Mouse (Mus musculus) CH12.LX (cell line): Measurements from ENCODE around the gene Zfp523. TPM values are rescaled to one million over a fixed set of nuclear protein-coding genes. Genes with fewer than 3 reads are reported as not detected.
A peak's percentile ranks its signal among the peaks of the same experiment; 100 is the strongest.

ENCODE experiments used
- DNase-seq: peaks from one replicate; pipeline ENCODE4 v3.0.0-alpha.2; 2013; ENCODE audit errors: extremely low read depth
- H3K27ac ChIP-seq: 2 replicates; pipeline ENCODE4 v1.5.1; 2012; ENCODE audit warnings: low read depth, mild to moderate bottlenecking, control low read depth, moderate library complexity; ENCODE audit not compliant: insufficient read depth
- H3K27me3 ChIP-seq: replicated peaks from 2 replicates; pipeline ENCODE3; 2012; ENCODE audit warnings: inconsistent platforms
- H3K36me3 ChIP-seq, 2 experiments: replicated peaks in 1 of 2; 2 replicates each; pipeline versions ENCODE3 to v1.6.1; 2012; ENCODE audit warnings: inconsistent platforms in 1 of 2, low read length in 1 of 2, mild to moderate bottlenecking in 1 of 2, mixed read lengths in 1 of 2, moderate library complexity in 1 of 2; ENCODE audit not compliant: control insufficient read depth in 1 of 2, insufficient read depth in 1 of 2
- H3K4me1 ChIP-seq, 2 experiments: 2 replicates each; pipeline ENCODE4 v1.6.1; 2012; ENCODE audit warnings: inconsistent platforms in 1 of 2, moderate library complexity in 1 of 2; ENCODE audit not compliant: insufficient read depth in 2 of 2, control insufficient read depth in 1 of 2
- H3K4me2 ChIP-seq: 2 replicates; pipeline ENCODE4 v1.6.1; 2012; ENCODE audit warnings: low read depth, mild to moderate bottlenecking, control low read depth; ENCODE audit not compliant: poor library complexity, insufficient read depth, severe bottlenecking
- H3K4me3 ChIP-seq, 3 experiments: fragments of 150-350 bp in 1 of 3; sonication (generic) in 1 of 3; replicated peaks in 1 of 3; 2 replicates each; pipeline versions ENCODE3 to v1.5.1; 2011 to 2012; ENCODE audit warnings: low read depth in 2 of 3, low read length in 2 of 3, mild to moderate bottlenecking in 2 of 3, moderate library complexity in 2 of 3, control low read depth in 1 of 3, improper control_type of control experiment in 1 of 3, inconsistent platforms in 1 of 3, mixed read lengths in 1 of 3; ENCODE audit not compliant: poor library complexity in 1 of 3
- H3K79me2 ChIP-seq: replicated peaks from 2 replicates; pipeline ENCODE4 v1.6.1; 2012; ENCODE audit warnings: mild to moderate bottlenecking, moderate library complexity; ENCODE audit not compliant: control insufficient read depth, poor library complexity, insufficient read depth, severe bottlenecking; ENCODE audit errors: extremely low read depth
- H3K9ac ChIP-seq: 2 replicates; pipeline ENCODE4 v1.6.1; 2012; ENCODE audit warnings: low read depth, mild to moderate bottlenecking, control low read depth, moderate library complexity; ENCODE audit not compliant: insufficient read depth
- H3K9me3 ChIP-seq: replicated peaks from 2 replicates; pipeline ENCODE3; 2012; ENCODE audit warnings: low read length, inconsistent platforms, mixed read lengths
- CHD2 ChIP-seq: IDR thresholded peaks from 2 replicates; pipeline ENCODE4 v1.6.1; 2011; ENCODE audit warnings: low read length, improper control_type of control experiment
- ETS1 ChIP-seq: conservative IDR thresholded peaks from 2 replicates; pipeline ENCODE4 v1.6.1; 2012; ENCODE audit warnings: low read depth, mild to moderate bottlenecking, inconsistent platforms, low read length, improper control_type of control experiment, moderate library complexity
- HCFC1 ChIP-seq: IDR thresholded peaks from 2 replicates; pipeline ENCODE4 v1.6.1; 2012; ENCODE audit warnings: low read depth, mild to moderate bottlenecking, inconsistent platforms, low read length, improper control_type of control experiment
- MAZ ChIP-seq: IDR thresholded peaks from 2 replicates; pipeline ENCODE4 v1.6.1; 2012; ENCODE audit warnings: low read depth, mild to moderate bottlenecking, inconsistent platforms, low read length, improper control_type of control experiment, moderate library complexity
- MYC ChIP-seq: IDR thresholded peaks from 2 replicates; pipeline ENCODE4 v1.6.1; 2011; ENCODE audit warnings: low read depth, mild to moderate bottlenecking, improper control_type of control experiment, low read length
- NELFE ChIP-seq: IDR thresholded peaks from 2 replicates; pipeline ENCODE4 v1.6.1; 2011; ENCODE audit warnings: low read depth, low read length, improper control_type of control experiment
- RCOR1 ChIP-seq: conservative IDR thresholded peaks from 2 replicates; pipeline ENCODE4 v1.6.1; 2012; ENCODE audit warnings: low read depth, mild to moderate bottlenecking, inconsistent platforms, low read length, improper control_type of control experiment
- TCF12 ChIP-seq: IDR thresholded peaks from 2 replicates; pipeline ENCODE4 v1.6.1; 2014; ENCODE audit warnings: low read depth, mild to moderate bottlenecking, inconsistent platforms, low read length, improper control_type of control experiment
- UBTF ChIP-seq: IDR thresholded peaks from 2 replicates; pipeline ENCODE4 v1.6.1; 2012; ENCODE audit warnings: low read depth, mild to moderate bottlenecking, inconsistent platforms, low read length, improper control_type of control experiment, moderate library complexity
- USF1 ChIP-seq: IDR thresholded peaks from 2 replicates; pipeline ENCODE4 v1.6.1; 2014; ENCODE audit warnings: low read depth, mild to moderate bottlenecking, inconsistent platforms, low read length, improper control_type of control experiment
- dilution Hi-C: fragments of 300-500 bp; cut with MboI; formaldehyde crosslinking; loops from 2 replicates; pipeline ENCODE4 v1.14.3; 2020; ENCODE audit warnings: low sequenced_read_pairs; ENCODE audit not compliant: extremely low pct_unique_long_range_greater_than_20kb, extremely low pct_ligation_motif_present
- in situ Hi-C: fragments of 300-500 bp; cut with MboI; formaldehyde crosslinking; loops from 3 replicates; pipeline ENCODE4 v1.14.3; 2019; ENCODE audit warnings: low sequenced_read_pairs, low pct_ligation_motif_present, low pct_unique_long_range_greater_than_20kb, mixed read lengths
- polyA plus RNA-seq: library from polyadenylated mRNA; unstranded; fragments of >175 nt; gene quantifications from 2 replicates; pipeline ENCODE4 v1.2.1, GENCODE M21; 2012; ENCODE audit warnings: low read depth; ENCODE audit not compliant: insufficient read length
- total RNA-seq, 2 experiments: library from RNA; depleted of rRNA; stranded (reverse); fragments of 300-350 nt in 1 of 2; fragments of >200 nt in 1 of 2; gene quantifications; 2 replicates each; pipeline ENCODE4 v1.2.3; 2012 to 2014

The Zfp523 gene
- total and polyA plus RNA-seq, 3 experiments = 2.5 to 14.7 (median 10.1) TPM

- Histone ChIP-seq H3K4me1 (peaks cover 8 to 22% of the 10 kb centered on the region in 2 experiments), H3K9me3 (peaks cover 3% of the 10 kb centered on the region), H3K9ac (no peak within 1 kb of the TSS), H3K36me3 (no peaks in the 10 kb centered on the region), H3K4me3 (no peak within 1 kb of the TSS), H3K4me2 (0 out of 2 replicates have a peak within 1 kb of the TSS, but pooled peaks have one; percentile 22), H3K79me2 (no peaks in the 10 kb centered on the region), H3K27ac (no peak within 1 kb of the TSS), H3K27me3 (peaks cover 88% of the 10 kb centered on the region)
- in situ Hi-C loops (no loop called here), dilution Hi-C loops (no loop called here)
- no peak for TF ChIP-seq MAZ
- no peak for TF ChIP-seq RCOR1
- TF ChIP-seq MYC = no peak
- TF ChIP-seq UBTF = no peak
- TF ChIP-seq USF1 = no peak
- TF ChIP-seq TCF12 = no peak
- TF ChIP-seq HCFC1 = no peak
- DNase-seq = no peak
These were observed 34.9 kb upstream of the Zfp523 start, which contains the start of gene Scube3 for GRCm38 (mm10) chr17:28141771-28142699. Gene Scube3, plus strand, starts transcription at chr17:28142141.

GRCm38 (mm10) chr17:28142700-28143610 lies 34.0 kb upstream of the Zfp523 start:
- Histone ChIP-seq H3K4me1 (peaks cover 8 to 22% of the 10 kb centered on the region in 2 experiments), H3K9me3 (no peaks in the 10 kb centered on the region), H3K27me3 (peaks cover 87% of the 10 kb centered on the region), H3K9ac (no peak overlapping the region), H3K79me2 (no peaks in the 10 kb centered on the region), H3K36me3 (no peaks in the 10 kb centered on the region), H3K27ac (no peak overlapping the region), H3K4me2 (0 out of 2 replicates have a peak overlapping the region, but pooled peaks have one; percentile 30), H3K4me3 (no peak overlapping the region)
- in situ Hi-C loops (no loop called here), dilution Hi-C loops (no loop called here)
- TF ChIP-seq NELFE (no peak), CHD2 (peak; percentile 49; the same call in 1 of the 2 replicates), ETS1 (no peak)
- DNase-seq = no peak
